Comparison of ENCODE assay signal across 8 mouse cellular contexts in genomic region chr6:17636764-17637170, GRCm38 (mm10). TPM values are rescaled to one million over a fixed set of nuclear protein-coding genes. Genes with fewer than 3 reads are reported as not detected.
DNase-seq lines count a peak whose midpoint lies in the region; ATAC-seq and TF ChIP-seq lines count a peak whose summit lies in the region.

No protein-coding gene starts in this region.

- H3K27me3 ChIP-seq in heart, embryonic 15.5 days, result no peaks in the 10 kb centered on the region
- H3K27me3 ChIP-seq in liver, embryonic 14.5 days (ENCODE audit: control insufficient read depth, insufficient read depth, low read length), result no peaks in the 10 kb centered on the region
- H3K27me3 ChIP-seq in neural tube, embryonic 11.5 days (ENCODE audit: control insufficient read depth, insufficient read depth, low read length), result no peaks in the 10 kb centered on the region
- H3K27me3 ChIP-seq in stomach, postnatal 0 days (ENCODE audit: control insufficient read depth, insufficient read depth, low read length), result no peaks in the 10 kb centered on the region

- no peak overlapping the region for H3K27ac ChIP-seq in brown adipose tissue, adult 24 weeks (replicated peaks; ENCODE audit: low read depth, low read length)
- H3K27ac ChIP-seq in heart, embryonic 15.5 days, result peak overlapping the region; percentile 97
- H3K27ac ChIP-seq in liver, embryonic 14.5 days, result peak overlapping the region; percentile 72
- peak overlapping the region; percentile 94 for H3K27ac ChIP-seq in neural tube, embryonic 11.5 days (ENCODE audit: low read depth, low read length)
- H3K27ac ChIP-seq in stomach, postnatal 0 days (replicated peaks), result peak overlapping the region; percentile 99

- peaks cover 10% of the 10 kb centered on the region; the same call in 1 of the 2 replicates for H3K4me1 ChIP-seq in brown adipose tissue, adult 24 weeks (ENCODE audit: control insufficient read depth, insufficient read depth, insufficient read length, low read length)
- H3K4me1 ChIP-seq in heart, embryonic 15.5 days (replicated peaks), result peaks cover 6% of the 10 kb centered on the region; the same call in 1 of the 2 replicates
- peaks cover 8 to 19% of the 10 kb centered on the region in 2 experiments for H3K4me1 ChIP-seq in liver, embryonic 14.5 days (replicated peaks; ENCODE audit: control insufficient read depth in 2 of 2, insufficient read depth in 2 of 2, low read length in 1 of 2)
- H3K4me1 ChIP-seq in neural tube, embryonic 11.5 days (ENCODE audit: control insufficient read depth, insufficient read depth, low read length), result peaks cover 7% of the 10 kb centered on the region; the same call in 1 of the 2 replicates
- H3K4me1 ChIP-seq in stomach, postnatal 0 days (replicated peaks; ENCODE audit: control insufficient read depth, insufficient read depth), result 0 out of 2 replicates have a peak, but pooled peaks cover 2% of the 10 kb centered on the region

- TF ChIP-seq CTCF in liver, embryonic 14.5 days (IDR thresholded peaks at IDR 0.05; ENCODE audit: low read depth), result no peak
- TF ChIP-seq CTCF in stomach, postnatal 0 days (IDR thresholded peaks at IDR 0.05; ENCODE audit: low read depth), result no peak

- peak; percentile 96 for ATAC-seq in heart, embryonic 15.5 days (replicated peaks; ENCODE audit: insufficient number of reproducible peaks, insufficient read depth, low FRiP score, low read depth)
- peak; percentile 98 for ATAC-seq in liver, embryonic 14.5 days (ENCODE audit: insufficient read depth)
- peak; percentile 92 for ATAC-seq in neural tube, embryonic 11.5 days (ENCODE audit: insufficient read depth, low FRiP score, low TSS enrichment)
- ATAC-seq in stomach, postnatal 0 days (ENCODE audit: low FRiP score, low TSS enrichment), result peak; percentile 95

- H3K9ac ChIP-seq in heart, embryonic 15.5 days, result peak overlapping the region; percentile 96
- peak overlapping the region; percentile 95 for H3K9ac ChIP-seq in liver, embryonic 14.5 days (replicated peaks)
- peak overlapping the region; percentile 96 for H3K9ac ChIP-seq in neural tube, embryonic 11.5 days (ENCODE audit: low read length)
- H3K9ac ChIP-seq in stomach, postnatal 0 days (ENCODE audit: low read length), result peak overlapping the region; percentile 96

- H3K9me3 ChIP-seq in heart, embryonic 15.5 days (replicated peaks), result no peaks in the 10 kb centered on the region
- H3K9me3 ChIP-seq in liver, embryonic 14.5 days (ENCODE audit: control insufficient read depth, low read length), result no peaks in the 10 kb centered on the region
- H3K9me3 ChIP-seq in neural tube, embryonic 11.5 days (ENCODE audit: control insufficient read depth, low read length), result no peaks in the 10 kb centered on the region
- no peaks in the 10 kb centered on the region for H3K9me3 ChIP-seq in stomach, postnatal 0 days (ENCODE audit: control insufficient read depth, low read length)

- peak; percentile 99 for DNase-seq in CD4-positive, CD25-positive, alpha-beta regulatory T cell, adult 2 months (ENCODE audit: low read depth, low spot score)
- peak; percentile 65 for DNase-seq in fibroblast of lung, adult 2 months (ENCODE audit: low read depth)
- peak; percentile 93 to 97 for DNase-seq in kidney, postnatal 25 days
- DNase-seq in liver, embryonic 14.5 days (ENCODE audit: low read depth in 3 of 3, low spot score in 3 of 3), result peak; percentile 87 to 89 (median 87)
- peak; percentile 98 for DNase-seq in neural tube, embryonic 11.5 days (ENCODE audit: low spot score)
- DNase-seq in stomach, postnatal 0 days (ENCODE audit: low spot score), result peak; percentile 96

- peak overlapping the region; percentile 55 for H3K4me2 ChIP-seq in heart, embryonic 15.5 days
- H3K4me2 ChIP-seq in liver, embryonic 14.5 days (ENCODE audit: low read depth), result peak overlapping the region; percentile 87
- H3K4me2 ChIP-seq in neural tube, embryonic 11.5 days (ENCODE audit: low read depth), result peak overlapping the region; percentile 27
- H3K4me2 ChIP-seq in stomach, postnatal 0 days (replicated peaks; ENCODE audit: low read depth), result peak overlapping the region; percentile 32; the same call in 1 of the 2 replicates

- under 1% methylated on average over 29 of the region's 45 CpGs for WGBS in heart, embryonic 15.5 days
- 0% methylated on average over 35 of the region's 45 CpGs for WGBS in liver, embryonic 14.5 days (ENCODE audit: insufficient replicate concordance)
- WGBS in neural tube, embryonic 11.5 days, result 1% methylated on average over 32 of the region's 45 CpGs
- 1% methylated on average over 19 of the region's 45 CpGs for WGBS in stomach, postnatal 0 days

- peak overlapping the region; percentile 75 for H3K4me3 ChIP-seq in brown adipose tissue, adult 24 weeks (ENCODE audit: insufficient read depth, low read depth, low read length)
- peak overlapping the region; percentile 92 for H3K4me3 ChIP-seq in heart, embryonic 15.5 days
- H3K4me3 ChIP-seq in liver, embryonic 14.5 days (ENCODE audit: insufficient read depth in 1 of 2, low read depth in 2 of 2, low read length in 2 of 2), result peak overlapping the region; percentile 91 to 97
- peak overlapping the region; percentile 94 for H3K4me3 ChIP-seq in neural tube, embryonic 11.5 days (ENCODE audit: low read depth, low read length)
- H3K4me3 ChIP-seq in stomach, postnatal 0 days (ENCODE audit: low read depth, low read length), result peak overlapping the region; percentile 93

- TF ChIP-seq EP300 in liver, embryonic 14.5 days (IDR thresholded peaks at IDR 0.05; ENCODE audit: low read depth), result no peak
- TF ChIP-seq EP300 in stomach, postnatal 0 days (optimal IDR thresholded peaks at IDR 0.05), result no peak

- H3K36me3 ChIP-seq in heart, embryonic 15.5 days, result no peaks in the 10 kb centered on the region; the same call in 1 of the 2 replicates
- H3K36me3 ChIP-seq in liver, embryonic 14.5 days (replicated peaks; ENCODE audit: control insufficient read depth, insufficient read depth, low read depth), result no peaks in the 10 kb centered on the region
- H3K36me3 ChIP-seq in neural tube, embryonic 11.5 days (ENCODE audit: control insufficient read depth, insufficient read depth, low read length), result no peaks in the 10 kb centered on the region
- H3K36me3 ChIP-seq in stomach, postnatal 0 days (ENCODE audit: control insufficient read depth, insufficient read depth, low read length), result no peaks in the 10 kb centered on the region

RNA-seq across cellular contexts. Expression of gene Capza2, which starts 0.7 kb away (rescaled TPM):
- polyA plus RNA-seq in brown adipose tissue, adult 24 weeks (2012; ENCODE audit: insufficient read depth, insufficient read length, missing spikeins), result 94.6 and 146 TPM in 2 replicates
- 203 and 207 TPM in 2 replicates for polyA plus RNA-seq in heart, embryonic 15.5 days (2015; fragmentation: Nextera tagmentation; extraction: Ambion mirVana)
- 20.1 and 32.1 TPM in 2 replicates for polyA plus RNA-seq in liver, embryonic 14.5 days (2012; rRNA removed)
- 90.8 and 91.6 TPM in 2 replicates for polyA plus RNA-seq in liver, embryonic 14.5 days (2014; fragmentation: Nextera tagmentation; extraction: Ambion mirVana)
- 259 and 269 TPM in 2 replicates for polyA plus RNA-seq in neural tube, embryonic 11.5 days (2014; fragmentation: Nextera tagmentation; extraction: Ambion mirVana)
- polyA plus RNA-seq in stomach, postnatal 0 days (2015; fragmentation: Nextera tagmentation; extraction: Ambion mirVana), result 161 and 167 TPM in 2 replicates

RNA-seq across cellular contexts. Expression of gene St7, which starts 56.0 kb away (rescaled TPM):
- 6.8 and 8.9 TPM in 2 replicates for polyA plus RNA-seq in brown adipose tissue, adult 24 weeks (2012; ENCODE audit: insufficient read depth, insufficient read length, missing spikeins)
- 26.1 and 28.6 TPM in 2 replicates for polyA plus RNA-seq in heart, embryonic 15.5 days (2015; fragmentation: Nextera tagmentation; extraction: Ambion mirVana)
- 6.7 and 7.9 TPM in 2 replicates for polyA plus RNA-seq in liver, embryonic 14.5 days (2012; rRNA removed)
- polyA plus RNA-seq in liver, embryonic 14.5 days (2014; fragmentation: Nextera tagmentation; extraction: Ambion mirVana), result 8.9 and 9.4 TPM in 2 replicates
- 41.8 and 42.3 TPM in 2 replicates for polyA plus RNA-seq in neural tube, embryonic 11.5 days (2014; fragmentation: Nextera tagmentation; extraction: Ambion mirVana)
- 11.8 and 12.5 TPM in 2 replicates for polyA plus RNA-seq in stomach, postnatal 0 days (2015; fragmentation: Nextera tagmentation; extraction: Ambion mirVana)

Comparison
In these comparisons a context has a peak if more than half of its experiments do, and no peak if none do; other contexts are left out.
1. H3K4me2 ChIP-seq: peak in every context shown above with its lines; median percentile 87 in liver, embryonic 14.5 days; 55 in heart, embryonic 15.5 days; 32 in stomach, postnatal 0 days; 27 in neural tube, embryonic 11.5 days.